Mouse (Mus musculus) kidney, adult 18-20 months (tissue): ENCODE measurements around the gene Wdr92.

Experiments
- DNase-seq: peaks from one replicate; pipeline ENCODE4 v3.0.0; 2021

Gene Wdr92

DNA sequence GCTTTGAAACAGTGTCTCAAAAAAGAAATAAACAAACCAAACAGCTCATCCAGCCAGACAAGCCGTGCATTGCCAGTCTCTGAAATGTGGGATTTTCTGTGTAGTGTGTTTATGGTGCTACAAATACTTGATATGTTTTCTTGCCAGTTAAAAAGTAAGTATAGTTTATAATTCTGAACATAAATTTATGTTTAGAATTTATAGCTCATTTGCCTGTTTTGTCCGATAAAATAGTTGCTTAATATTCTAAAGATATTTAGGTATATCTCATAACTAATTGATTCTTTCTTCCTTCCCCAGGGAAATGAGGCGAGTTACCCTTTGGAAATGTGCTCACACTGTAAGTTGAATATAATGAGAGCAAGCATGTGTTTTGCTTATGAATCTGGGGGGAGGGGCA, at the start of gene Wdr92:
TSS of gene Wdr92 (plus strand) at position 301 of the 400 bp plus-strand sequence.
- DNase-seq, result no peak

DNA sequence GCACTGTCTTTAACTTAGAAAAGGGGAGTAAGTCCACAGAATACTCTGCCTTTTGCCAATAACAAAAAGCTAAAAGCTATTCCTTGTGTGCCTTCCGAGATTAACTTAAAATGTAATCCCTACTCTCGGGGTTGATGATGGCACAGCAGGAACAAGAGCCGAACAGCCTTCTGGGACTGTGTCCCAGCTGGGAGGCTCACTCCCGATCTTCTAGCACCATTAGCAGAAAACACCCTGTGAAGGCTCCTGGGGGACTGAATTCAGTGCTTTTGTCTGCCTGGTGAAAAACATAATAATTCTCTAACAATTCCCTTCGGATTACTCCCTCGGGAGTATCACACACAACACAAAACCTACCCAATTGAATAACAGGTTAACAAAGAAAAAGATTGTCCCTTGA, 46.3 kb upstream of the Wdr92 start:
- no peak for DNase-seq

DNA sequence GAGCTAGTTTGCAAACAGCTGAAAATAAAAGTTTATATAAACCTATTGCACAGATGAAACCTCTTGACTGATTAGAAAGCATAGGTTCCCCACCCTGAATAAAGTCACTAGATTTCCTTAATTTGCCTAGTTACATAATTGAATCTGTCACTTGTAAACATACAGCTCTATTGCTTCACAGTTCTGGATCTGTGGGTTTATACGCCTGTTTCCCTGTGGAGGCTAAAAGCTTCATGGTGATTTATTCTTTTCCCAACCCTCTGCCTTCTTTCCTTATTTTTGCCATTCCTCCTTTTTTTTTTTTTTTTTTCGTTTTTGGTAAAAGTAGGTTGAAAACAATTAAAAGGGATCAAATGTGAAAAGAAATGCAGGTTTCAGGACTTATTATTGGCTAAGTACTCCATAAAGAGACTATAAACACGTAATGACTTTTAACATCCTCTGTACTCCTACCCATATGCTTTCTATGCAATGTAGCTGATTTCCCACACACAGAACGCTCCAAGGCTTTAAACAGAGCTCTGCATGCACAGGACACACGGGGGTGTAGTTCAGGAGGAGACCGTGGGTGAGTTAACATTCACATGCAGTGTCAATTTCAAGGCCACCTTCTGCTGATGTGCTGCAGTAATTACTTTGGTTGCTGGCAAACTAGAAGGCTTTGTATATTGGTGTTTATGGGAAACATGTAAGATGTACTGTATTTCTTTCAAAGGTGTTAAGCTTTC, 43.4 kb upstream of the Wdr92 start:
- no peak for DNase-seq

DNA sequence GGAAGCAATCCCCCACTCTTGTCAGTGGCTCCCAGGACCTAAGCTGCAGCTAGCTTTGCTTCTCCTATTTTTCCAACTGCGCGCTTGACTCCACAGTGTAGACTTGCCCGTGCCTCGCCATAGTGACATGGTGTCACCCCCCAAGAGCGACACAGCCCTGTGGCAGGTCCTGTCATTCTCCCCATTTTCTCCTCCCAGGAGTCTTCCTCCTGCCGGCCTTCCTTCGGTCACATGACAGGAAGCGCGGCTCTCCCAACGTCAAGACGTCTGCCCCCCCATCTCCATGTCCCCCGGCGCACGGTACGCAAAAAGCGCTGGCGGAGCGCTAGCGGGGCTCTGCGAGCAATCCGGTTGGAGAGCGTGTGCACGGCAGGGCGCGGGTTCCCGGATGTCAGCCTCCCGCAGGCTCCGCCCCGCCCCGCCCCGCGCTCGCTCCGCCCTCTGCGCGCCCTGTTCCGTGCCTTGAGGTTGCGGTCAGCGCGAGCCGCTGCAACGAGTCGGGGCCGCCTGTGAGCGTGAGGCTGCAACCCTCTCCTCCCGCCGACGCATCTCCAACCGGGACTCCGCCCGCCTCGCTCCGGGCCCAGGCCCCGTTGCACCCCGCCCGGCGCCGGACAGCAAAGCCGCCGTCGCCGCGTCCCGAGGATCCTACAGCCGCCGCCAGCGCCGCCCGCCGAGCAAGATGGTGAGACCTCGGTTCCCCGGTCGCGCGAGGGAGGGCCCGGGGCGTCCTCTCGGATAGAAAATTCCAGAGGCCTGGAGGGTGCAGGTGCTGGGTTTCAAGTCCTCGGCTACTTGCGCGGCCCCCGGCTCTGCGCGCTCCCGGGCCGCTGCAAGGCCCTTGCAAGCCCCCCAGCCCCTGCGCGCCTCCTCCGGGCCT, 22.8 kb upstream of the Wdr92 start, which contains the start of gene Ppp3r1:
TSS of gene Ppp3r1 (plus strand) at position 406 of the 880 bp plus-strand sequence.
- DNase-seq, result peak; percentile 97

DNA sequence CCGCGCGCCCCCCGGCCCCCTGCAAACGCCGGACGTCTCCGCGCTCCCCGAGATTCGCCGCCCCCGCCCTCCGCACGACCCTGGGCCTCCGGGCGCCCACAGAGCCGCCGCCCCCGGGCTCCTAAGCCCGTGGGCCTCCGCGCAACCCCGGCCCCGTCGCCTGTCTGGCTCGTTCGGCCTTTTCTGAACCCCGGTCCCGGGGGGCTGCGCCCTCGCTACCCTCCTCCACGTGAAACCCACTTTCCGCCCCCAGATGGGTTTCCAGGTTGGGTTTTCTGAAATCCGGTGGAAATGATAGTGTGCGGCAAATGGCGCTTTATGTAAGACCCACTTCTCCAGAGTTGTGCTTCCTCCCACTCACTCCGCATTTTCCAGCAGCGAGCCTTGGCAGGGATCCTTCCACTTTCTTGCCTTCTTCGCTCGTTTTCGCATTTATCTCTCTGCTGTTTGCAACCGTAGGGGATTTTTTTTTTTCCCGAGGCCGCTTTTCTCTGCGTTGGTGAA, 22.1 kb upstream of the Wdr92 start:
- DNase-seq, result peak; percentile 67

DNA sequence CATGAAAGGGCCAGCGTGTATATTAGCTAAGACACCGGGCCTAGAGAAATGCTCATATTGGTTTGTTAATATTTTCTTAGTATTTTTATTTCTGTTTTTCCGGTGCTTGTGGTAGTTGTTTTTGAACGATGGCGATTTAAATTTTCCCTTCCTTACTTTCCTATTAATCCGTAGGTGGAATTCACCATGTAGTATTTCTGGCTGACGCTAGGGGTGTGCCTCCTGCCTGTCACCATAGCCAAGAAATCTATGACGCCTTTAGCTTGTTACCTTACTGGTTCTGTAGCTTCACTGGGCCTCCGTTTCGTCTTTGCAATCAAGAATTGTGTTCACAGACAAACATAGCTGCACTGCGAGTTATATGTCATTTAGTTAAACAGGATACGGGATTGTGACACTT, 21.7 kb upstream of the Wdr92 start:
- peak; percentile 55 for DNase-seq

DNA sequence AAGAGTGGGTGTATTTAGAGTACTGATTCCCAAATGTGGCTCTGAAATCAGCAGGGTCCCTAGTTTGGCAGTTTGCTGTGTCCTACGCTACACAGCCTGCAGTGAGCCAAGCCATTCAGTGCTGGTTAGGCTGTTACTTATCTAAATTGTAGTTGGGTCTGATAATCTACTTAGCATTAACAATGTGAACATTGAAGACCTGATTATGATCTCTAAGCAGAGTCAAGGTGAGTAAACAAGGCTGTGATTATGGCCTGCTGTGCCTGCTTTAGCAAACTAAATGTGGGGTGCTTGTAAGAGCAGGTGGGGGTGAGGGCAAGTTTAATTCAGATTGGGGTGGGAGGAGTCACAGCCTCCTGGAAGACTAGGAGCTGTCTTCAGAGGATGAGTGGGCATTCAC, 18.0 kb upstream of the Wdr92 start:
- DNase-seq, result no peak

DNA sequence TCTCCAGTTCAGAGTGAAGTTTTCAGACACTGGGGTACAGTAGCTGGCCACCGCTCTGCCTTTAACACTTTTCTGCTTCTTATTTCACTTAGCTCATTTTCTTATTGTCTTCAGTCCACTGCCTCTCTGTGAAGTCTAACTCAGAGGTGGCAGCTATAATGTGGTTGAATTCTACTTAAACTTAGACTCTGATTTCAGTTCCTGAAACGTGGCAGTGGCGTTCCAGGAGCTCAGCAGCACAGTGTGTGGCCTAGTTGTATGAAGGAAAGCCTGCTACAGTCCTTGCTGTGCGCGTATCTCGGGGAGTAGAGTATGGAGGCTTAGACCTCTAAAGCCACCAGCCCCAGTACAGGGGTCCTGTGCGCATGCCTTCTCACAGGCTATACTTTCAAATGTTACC, 15.3 kb upstream of the Wdr92 start:
- no peak for DNase-seq

DNA sequence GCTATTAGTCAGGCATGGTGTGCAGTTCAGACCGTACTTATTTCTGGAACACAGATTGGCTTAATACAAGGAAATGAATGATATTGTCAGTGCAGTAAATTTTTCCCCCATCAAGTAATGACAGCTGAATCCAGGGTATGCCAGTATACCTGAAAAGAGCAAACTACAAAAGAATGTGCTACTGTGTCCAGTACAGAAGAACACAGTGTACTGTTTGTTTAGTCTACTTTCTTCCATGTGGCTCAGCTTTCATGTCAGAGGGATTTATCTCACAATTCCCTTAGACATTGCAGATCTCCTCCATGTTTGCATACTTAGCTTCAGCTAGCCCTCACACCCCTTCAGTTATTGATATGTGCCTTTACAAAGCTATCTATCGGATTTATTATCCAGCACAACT, 12.6 kb upstream of the Wdr92 start:
- no peak for DNase-seq

DNA sequence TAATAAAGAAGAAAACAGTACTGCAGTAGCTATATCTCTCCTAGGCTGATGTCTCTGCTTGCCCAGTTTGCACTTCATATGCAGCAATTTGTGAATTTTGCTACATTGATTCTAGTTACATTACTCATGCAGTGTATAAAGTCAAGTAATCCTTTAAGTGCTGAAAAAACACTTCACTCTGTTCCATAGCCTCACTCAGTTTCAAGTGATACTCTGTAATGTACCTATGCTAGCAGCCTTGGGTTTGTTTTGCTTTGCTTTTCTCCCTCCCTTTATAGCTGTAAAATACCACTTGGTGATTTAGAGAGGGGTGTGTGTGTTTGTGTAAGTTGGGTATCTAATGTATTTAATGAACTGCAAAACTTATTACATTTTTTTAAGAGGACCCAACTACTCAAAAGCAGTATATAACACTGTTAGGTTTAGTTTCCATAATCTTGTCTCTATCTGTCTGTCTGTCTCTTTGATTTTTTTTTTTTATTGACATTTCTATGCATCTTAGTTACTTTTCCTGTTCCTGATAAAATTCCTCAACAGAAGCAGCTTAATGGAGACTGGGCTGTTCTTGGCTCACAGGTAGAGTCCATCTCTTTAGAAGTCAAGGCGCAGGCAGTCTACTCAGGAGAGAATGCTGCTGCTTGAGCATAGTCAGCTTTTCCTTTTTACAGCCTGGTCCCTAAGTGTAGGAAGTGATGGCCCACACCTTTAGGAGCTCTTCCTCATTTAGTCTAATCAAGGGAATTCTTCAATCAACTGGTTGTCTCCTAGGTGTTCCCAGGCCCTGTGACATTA, 10.8 kb upstream of the Wdr92 start:
- DNase-seq, result no peak

DNA sequence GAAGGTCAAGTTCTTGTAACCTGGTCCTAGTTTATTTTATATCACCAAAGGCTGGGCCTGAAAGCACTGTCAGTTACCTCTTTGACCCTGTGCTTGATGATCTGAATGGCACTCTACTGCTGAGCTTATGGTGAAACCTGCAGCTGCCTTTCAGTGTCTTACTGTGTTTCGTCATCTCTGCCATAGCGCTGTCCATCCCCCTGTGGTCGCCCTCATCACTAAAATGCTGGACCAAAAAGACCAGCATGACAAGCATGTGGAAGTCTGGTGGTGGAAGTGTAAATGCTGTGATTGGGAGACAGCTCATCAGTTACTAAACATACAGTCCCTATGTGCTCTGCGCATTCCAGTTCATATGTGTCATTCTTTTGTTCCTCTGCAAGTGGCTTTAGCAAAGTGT, 9.6 kb upstream of the Wdr92 start:
- DNase-seq, result no peak

DNA sequence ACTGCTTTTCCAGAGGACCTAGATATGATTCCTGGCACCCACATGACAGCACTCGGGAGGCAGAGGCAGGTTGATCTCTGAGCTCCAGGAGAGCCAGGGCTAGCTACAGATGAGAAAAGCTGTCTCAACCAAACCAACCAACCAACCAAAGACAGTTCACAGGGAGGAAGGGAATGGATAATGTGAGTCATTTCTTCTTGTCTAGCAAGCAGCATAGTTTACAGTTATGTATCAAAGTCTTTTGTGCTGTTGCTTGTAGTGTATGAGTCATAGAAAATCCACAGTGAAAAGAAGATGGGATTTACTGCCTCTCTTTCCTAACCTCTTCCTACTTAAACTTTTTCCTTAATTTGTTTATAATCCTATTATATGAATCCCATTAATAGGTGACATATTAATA, 5.3 kb upstream of the Wdr92 start:
- DNase-seq, result no peak

DNA sequence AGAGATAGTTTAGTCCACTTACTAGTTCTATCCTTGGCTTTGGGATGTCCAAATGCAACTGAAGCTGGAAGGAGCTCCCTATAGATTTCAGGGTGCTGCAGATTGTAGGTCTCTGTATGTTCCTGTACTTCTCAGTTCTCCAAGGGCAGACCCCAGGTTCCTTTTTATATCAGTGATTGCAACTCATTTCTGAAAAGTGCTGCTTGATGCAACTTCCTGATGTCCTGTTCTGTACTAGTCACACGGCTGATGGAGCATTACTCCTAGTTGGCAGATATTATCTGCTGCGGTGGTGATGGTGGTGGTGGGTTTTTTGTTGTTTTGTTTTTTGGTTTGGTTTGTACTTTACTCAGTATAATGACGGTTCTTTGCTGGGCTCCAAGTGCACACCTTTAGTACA, 1.2 kb upstream of the Wdr92 start:
- DNase-seq, result no peak

DNA sequence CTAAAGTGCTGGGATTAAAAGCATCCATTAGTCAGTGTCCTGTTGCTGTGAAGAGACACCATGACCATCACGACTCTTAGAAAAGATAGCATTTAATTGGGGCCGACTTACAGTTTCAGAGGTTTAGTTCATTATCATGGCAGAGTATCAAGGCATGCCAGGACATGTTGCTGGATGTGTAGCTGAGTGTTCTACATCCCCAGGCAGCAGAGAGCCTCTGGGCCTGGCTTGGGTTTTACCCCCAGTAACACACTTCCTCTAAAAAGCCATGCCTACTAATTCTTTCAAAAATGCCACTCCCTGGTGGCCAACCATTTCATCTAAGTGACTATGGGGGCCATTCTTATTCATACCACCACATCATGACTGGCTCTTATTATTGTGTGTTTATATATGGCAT, 1.3 kb downstream of the Wdr92 start:
- no peak for DNase-seq

DNA sequence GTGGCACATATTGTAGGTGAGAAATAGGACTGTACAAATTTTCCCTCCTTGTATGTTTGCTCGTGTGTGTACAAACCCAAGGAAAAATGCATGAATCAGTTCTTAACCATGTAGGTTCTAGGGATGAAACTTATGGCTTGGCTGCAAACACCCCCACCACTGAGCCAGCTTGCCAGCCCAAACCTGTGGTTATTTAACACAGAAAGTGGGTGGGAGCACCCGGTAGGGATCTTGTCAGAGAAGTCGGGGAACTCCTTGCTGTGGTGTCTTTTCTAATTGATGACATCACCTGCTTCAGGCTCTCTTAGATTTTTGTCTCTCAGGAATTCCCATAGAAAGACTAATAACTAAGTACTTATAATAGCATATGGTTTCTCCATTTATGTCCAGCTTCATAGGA, 5.7 kb downstream of the Wdr92 start:
- no peak for DNase-seq

DNA sequence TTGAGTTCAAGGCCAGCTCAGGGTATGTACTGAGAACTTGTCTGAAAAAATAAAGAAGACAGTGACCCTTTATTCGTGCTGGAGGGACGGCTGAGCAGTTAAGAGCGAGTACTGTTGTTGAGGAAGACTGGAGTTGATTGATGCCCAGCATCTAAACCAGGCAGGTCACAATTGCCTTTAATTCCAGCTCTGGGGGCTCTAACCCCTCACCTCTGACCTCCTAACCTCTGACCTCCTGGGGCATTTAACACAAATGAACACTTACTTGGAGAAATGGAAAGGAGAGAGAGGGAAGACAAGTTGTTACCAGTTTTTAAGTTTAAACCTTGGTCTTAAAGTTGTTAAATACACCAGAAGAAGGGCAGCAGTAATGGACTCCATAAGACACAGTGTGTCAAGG, 6.9 kb downstream of the Wdr92 start:
- no peak for DNase-seq

DNA sequence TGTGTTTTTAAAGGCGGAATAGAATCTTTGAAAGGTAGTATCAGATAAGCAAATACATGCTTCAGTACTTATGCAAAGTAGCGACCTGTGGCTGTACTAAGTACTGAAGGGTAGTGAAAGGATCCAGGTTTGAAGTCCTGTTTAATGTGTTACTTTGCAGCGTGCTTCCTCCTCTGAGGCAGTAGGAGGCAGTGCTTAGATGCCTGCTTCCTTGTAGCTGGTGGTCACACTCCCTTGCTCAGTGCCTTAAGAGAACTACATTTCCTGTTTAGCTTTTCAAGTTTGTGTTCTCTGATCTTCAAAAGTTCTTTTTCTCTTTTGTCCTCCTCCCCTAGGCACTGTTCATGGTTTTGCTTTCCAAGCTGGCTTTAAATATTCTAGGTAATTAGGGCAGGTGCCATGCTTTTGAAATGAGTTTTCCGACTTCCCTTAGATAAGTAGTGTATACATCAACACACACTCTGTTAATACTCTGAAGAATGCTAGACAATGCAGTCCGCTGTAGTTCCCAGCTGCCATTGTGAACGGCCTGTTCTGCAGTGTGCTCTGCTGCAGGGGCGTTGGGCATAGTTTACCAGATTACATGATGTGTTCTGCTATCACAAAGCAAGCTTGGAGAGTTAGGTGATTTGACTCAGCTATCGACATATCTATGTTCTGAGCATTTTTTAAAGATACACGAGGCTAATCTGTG, 10.4 kb downstream of the Wdr92 start:
- no peak for DNase-seq

DNA sequence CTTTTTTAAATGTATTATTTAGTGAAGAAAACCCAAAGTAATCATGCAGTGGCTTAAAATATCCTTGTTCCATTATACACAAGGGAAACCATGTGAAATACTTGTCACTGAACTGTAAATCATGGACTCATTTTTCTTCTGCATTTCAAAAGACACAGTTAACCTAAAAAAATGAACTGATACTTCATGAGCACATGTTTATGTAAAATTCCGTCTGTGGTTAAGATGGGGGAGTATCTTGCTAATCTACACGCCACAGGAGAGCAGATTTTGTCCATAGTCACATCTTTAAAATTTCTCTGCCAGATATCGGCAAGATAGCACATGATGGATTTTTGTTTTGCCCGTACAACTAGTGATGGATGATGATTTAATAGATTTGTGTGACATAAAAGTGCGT, 17.3 kb downstream of the Wdr92 start:
- DNase-seq, result no peak

DNA sequence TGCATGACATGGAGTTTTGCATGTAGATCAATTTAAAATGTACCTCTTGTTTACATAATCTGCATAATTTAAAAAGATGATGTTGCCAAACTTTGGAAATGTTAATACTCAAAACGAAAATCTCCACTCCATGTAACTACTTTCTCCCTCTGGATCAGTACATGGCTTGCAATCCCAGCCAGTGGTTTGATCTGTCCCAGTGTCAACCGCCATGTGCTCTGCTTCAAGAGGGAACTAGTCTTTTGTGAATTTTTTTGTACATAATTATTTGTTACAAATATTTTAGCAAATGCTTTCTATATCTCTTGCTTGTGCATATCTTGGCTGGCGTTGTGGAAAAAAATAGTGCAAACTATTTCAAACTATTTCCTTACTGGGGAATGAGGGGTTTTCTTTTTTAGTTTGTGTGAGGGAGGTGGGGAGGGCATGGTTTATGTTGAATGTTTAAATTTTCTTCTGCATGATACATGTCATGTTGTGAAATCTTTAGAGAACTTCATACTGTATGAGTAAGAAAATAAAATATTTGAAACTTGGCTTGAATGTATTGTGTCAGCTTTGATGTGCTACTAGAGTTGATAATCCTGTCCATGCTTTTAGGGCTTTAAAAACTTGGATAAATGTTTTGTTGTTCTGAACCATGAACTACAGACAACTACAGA, 18.1 kb downstream of the Wdr92 start:
- DNase-seq, result no peak

DNA sequence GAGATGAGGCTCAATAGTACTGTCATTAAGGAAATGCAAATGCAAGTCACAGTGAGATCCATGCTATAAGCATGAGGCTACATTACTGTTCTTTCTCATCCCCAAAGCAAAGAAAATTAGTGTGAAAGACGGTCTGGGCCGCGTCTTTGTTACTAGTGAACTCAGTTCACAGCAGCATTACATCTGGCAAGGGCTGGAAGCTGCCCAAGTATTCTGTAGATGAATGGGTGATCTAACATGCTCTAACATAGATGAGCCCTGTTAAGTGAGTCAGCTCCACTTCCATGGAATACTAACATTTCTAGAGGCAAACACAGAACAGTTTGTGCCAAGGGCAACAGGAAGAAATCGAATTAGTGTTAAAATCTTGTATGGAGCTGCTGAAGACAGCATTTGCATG, 19.0 kb downstream of the Wdr92 start:
- DNase-seq, result no peak

DNA sequence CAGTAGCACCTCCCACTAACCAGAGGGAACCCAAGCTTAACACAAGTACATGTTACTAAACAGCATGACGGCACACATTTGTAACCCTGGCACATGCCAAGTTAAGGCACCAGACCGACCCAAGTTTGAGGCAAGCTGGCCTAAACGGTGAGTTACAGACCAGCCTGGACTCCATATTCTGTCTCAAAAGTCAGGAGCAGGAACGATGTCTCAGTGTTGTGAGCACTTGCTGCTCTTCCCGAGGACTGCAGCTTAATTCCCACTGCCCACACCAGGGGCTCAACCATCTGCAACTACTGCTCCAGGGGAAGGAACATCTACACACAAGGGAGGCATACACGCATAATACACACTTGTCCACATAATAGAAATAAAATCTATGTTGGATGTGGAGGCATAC, 20.6 kb downstream of the Wdr92 start:
- DNase-seq, result no peak
